Mouse (Mus musculus): ENCODE measurements around the gene Ros1.

DNA sequence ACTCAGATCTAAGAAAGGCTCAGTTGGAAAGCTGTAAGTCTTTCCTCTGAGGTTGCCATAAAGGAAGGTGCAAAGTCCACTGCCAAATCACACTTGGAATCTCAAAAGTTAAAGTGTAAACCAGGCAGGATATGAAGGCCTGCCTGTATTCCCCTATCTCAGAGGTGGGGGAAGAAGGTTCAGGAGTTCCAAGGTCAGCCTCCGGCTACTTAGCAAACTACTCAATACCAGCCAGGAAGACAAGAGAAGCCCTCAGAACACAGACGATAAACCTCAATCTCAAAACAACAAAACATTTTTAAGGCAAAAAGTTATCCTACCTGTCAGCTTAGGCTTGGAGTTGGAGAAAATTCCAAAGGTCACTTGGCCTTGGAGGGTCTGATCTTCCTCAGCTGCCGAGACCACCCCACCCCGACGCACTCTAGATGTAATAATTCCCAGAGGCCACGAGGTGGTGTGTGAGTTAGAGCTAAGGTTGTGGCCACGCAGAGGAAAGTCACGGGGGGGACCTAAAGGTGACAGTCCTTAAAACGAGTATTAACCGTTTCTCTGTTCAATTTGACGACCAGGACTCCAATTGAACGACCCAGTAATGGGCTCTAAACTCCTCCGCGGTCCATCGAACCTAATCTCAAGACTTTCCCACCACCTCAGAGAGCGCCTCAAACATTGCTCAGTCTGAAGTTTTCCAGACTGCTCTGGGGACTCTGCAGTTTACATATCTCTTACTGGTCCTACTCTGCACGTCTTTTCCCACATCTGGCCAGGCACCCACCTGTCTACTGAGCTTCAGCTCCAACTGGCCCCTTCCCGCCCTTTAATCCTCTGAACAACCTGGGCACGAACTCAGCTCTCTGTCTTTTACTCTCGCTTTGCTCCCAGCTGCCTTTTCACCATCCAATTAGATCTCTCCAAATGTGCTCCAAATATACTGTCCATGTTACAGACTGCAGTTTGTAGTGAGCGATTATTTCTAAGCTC is 37.4 kb upstream of the Ros1 start:
- no peak for TF ChIP-seq POLR2A (IDR thresholded peaks at IDR 0.05; ENCODE audit: borderline replicate concordance, low read depth, low read length)
- TF ChIP-seq CTCF (IDR thresholded peaks at IDR 0.05; ENCODE audit: low read depth, low read length): no peak

All from bone marrow macrophage, adult 2 months (primary cell).